ENCODE assay signal across 26 mouse cellular contexts in the genomic region with DNA sequence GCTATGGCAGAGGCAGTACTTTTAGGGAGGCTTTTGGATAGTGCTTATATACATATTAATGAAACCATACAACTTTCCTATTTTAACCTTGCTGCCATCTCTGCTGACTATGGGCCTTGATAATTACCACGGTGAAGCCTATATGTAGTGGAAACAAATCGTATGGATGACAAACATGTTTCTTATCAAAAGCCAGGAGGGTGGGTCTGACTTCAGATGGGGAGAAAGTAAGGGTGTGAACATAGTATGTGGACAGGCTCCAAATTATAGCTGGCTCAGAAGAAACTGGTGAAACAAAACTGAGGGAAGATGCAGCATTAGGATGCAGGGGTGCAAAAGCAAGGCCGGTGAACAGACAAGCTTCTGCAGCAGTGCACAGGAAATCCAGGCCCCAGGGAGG.
"Had no signal": no experiment of that assay in that cellular context is flagged by ENCODE, and none has a peak within 500 bp of the region (broad histone marks: within the 10 kb centered on the region; RNA-seq: fewer than 3 reads in every experiment).

No protein-coding gene starts in this region.

- H3K9ac ChIP-seq: heart, embryonic 12.5 days; hindbrain, embryonic 12.5 days; hindbrain, embryonic 14.5 days; intestine, embryonic 15.5 days; limb, embryonic 13.5 days; limb, embryonic 15.5 days; liver, embryonic 12.5 days had no signal

- H3K4me1 ChIP-seq: heart, embryonic 10.5 days; heart, embryonic 12.5 days; hindbrain, embryonic 10.5 days; hindbrain, embryonic 12.5 days; intestine, embryonic 15.5 days; limb, embryonic 13.5 days; limb, embryonic 15.5 days had no signal

- DNase-seq: gastrocnemius, postnatal 14 days; gastrocnemius, postnatal 36 days; heart, adult 11 months; heart, postnatal 10 days; heart, postnatal 4 days; kidney, adult 18-20 months; kidney, adult 8-10 months; kidney, postnatal 10 days; kidney, postnatal 25 days; kidney, postnatal 4 days; layer of hippocampus, adult 9-11 months; layer of hippocampus, postnatal 36 days; left cerebral cortex, postnatal 4 days had no signal

- H3K27me3 ChIP-seq: heart, embryonic 12.5 days; hindbrain, embryonic 12.5 days; intestine, embryonic 15.5 days; limb, embryonic 13.5 days; limb, embryonic 15.5 days; liver, embryonic 12.5 days had no signal

- ATAC-seq: hindbrain, embryonic 16.5 days; inflammation-experienced regulatory T-cells, adult 6 months; intestine, embryonic 15.5 days; intestine, postnatal 0 days; liver, embryonic 12.5 days had no signal

- H3K4me3 ChIP-seq: heart, embryonic 10.5 days; heart, embryonic 12.5 days; hindbrain, embryonic 10.5 days; hindbrain, embryonic 12.5 days; intestine, embryonic 15.5 days; layer of hippocampus, adult 2 months; limb, embryonic 13.5 days; limb, embryonic 15.5 days; liver, embryonic 12.5 days had no signal

- H3K36me3 ChIP-seq: heart, embryonic 10.5 days; heart, embryonic 12.5 days; hindbrain, embryonic 10.5 days; hindbrain, embryonic 12.5 days; intestine, embryonic 15.5 days; limb, embryonic 13.5 days; limb, embryonic 15.5 days; liver, embryonic 12.5 days had no signal

- H3K9me3 ChIP-seq: heart, embryonic 10.5 days; heart, embryonic 12.5 days; hindbrain, embryonic 10.5 days; hindbrain, embryonic 12.5 days; intestine, embryonic 15.5 days; limb, embryonic 13.5 days; limb, embryonic 15.5 days; liver, embryonic 12.5 days had no signal

- H3K27ac ChIP-seq: heart, embryonic 10.5 days; hindbrain, embryonic 10.5 days; hindbrain, embryonic 12.5 days; hindbrain, embryonic 14.5 days; intestine, embryonic 15.5 days; layer of hippocampus, adult 2 months; limb, embryonic 13.5 days; limb, embryonic 15.5 days; liver, embryonic 12.5 days had no signal
